Mouse (Mus musculus) kidney, adult 18-20 months (tissue): ENCODE results near the gene Hectd2.
A peak's percentile ranks its signal among the peaks of the same experiment; 100 is the strongest.

Experiments
- DNase-seq: peaks from one replicate; pipeline ENCODE4 v3.0.0; 2021

Gene Hectd2

GRCm38 (mm10) chr19:36554046-36554784 lies at the start of gene Hectd2:
Gene Hectd2 (plus strand): TSS chr19:36554639.
- DNase-seq = peak; percentile 75

DNA sequence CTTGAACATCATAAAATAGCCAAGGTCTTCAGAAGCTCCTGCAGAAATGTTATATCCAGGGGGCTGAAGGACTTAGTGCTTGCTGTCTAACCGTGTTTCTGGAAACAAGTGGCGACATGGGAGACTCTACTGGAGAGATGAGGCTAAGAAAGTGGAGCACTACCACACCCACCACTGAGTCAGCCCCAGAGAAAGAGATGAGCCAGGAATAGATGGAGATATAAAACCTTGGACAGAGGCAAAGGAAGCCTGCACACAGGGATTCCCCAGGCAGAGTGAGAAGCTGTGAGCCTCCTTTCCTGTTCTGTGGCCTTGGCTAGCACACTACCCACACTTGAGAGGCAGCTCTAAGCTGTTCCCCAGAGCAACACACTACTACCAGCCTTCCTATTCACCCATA lies 49.7 kb upstream of the Hectd2 start:
- DNase-seq = no peak

GRCm38 (mm10) chr19:36511305-36511704 lies 43.1 kb upstream of the Hectd2 start:
- no peak for DNase-seq

- DNase-seq = no peak
Observed at GRCm38 (mm10) chr19:36518461-36518860, 36.0 kb upstream of the Hectd2 start.

- no peak for DNase-seq
Observed at GRCm38 (mm10) chr19:36521568-36521967, 32.9 kb upstream of the Hectd2 start.

DNA sequence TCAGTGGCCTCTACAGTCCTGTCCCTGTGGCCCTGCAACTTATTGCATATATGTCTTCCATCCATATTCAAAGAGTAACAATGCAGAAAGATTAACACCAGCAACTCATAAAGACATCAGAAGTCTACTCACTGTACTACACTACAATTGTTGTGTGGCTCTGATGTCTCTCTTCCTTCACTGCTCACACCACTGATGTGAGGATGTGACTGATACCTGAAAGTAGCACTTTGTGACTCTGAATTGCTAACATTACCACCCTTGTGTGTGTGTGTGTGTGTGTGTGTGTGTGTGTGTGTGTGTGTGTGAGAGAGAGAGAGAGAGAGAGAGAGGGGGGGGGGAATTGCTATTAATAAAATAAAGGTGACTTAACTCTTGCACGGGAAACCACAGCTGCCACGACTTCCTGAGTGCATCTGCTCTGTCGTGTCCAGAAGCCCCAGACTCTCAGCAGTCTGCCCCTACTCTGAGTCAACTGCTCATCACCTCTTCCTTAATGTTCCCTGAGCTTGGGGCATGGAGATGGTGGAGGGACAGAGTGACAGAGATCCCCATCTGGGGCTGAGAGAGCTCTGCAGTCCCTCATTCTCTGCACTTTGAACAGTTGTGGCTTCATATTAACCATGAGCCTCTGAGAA lies 31.8 kb upstream of the Hectd2 start:
- DNase-seq = no peak

- no peak for DNase-seq
Observed at GRCm38 (mm10) chr19:36525071-36525470, 29.4 kb upstream of the Hectd2 start.

DNA sequence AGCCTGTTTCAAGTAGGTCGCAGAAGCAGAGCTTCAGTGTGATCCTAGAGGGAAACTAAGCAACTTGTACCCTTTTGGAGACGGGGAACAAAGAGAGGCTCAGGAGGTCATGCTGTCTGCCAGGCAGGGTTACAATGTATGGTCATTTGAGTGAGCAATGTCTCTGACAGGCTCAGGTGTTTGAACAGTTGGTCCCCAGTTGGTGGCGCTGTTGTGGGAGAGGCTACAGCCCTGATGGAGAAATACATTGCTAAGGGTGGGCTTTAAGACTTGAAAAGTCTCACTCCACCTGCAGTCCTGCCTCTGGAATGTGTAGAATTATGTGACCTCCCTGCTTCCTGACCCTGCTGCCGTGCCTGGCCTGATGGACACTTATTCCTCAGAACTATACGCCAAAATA lies 21.4 kb upstream of the Hectd2 start:
- no peak for DNase-seq

DNA sequence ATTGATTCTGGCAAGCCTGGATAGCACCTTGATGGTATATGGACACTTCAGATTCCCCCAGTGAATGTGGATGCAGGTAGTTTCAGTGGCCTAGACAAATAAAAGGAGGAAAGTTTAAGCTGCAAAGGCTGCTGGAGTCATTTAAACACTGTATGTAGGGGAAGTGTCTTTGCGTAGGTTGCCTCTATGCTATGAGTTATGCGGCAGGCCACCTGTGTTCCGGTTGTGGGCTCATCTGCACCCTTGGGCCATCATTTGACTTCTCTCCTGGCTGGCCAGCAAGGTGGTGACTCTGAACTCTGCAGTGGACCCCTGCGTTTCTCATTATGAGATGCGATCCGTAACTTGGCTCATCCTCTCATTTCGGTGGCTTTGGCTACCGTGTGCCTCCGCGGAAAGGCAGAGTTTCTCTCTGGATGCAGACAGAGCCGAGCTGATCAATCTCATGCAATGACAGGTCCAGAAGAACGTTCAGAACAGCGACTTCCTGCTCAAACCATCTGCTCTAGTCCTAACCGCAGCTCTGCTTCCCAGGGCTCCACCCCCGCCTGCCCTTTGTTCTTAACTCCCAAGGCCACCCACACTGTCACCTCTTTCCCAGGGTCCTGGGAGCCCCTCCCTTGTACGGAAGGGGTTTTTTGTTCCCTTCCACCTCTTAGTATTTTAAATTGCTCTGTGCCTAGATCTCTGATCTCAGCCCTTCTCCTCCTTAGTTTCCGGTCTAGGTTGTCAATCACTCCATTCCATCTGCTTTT lies 20.3 kb upstream of the Hectd2 start:
- DNase-seq = peak; percentile 42

DNA sequence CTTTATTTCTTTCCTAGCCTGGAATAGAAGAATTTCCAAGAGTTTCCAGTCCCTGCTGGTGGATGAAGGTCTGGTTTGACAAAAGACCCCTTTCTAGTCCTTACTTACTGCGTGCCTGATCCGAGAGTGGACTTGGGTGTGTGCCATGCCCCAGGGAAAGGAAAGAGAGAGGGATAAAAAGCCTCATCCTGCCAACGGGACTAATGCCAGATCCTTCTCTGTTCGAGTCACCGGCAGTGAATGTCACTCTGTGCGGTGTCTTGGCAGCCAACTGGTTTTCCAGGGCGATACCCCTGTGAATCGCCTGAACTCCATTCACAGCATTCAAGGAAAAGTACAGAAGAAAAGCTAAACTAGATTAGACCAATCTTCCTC lies 19.7 kb upstream of the Hectd2 start:
- DNase-seq = peak; percentile 42

- no peak for DNase-seq
Observed at GRCm38 (mm10) chr19:36535186-36535585, 19.3 kb upstream of the Hectd2 start.

DNA sequence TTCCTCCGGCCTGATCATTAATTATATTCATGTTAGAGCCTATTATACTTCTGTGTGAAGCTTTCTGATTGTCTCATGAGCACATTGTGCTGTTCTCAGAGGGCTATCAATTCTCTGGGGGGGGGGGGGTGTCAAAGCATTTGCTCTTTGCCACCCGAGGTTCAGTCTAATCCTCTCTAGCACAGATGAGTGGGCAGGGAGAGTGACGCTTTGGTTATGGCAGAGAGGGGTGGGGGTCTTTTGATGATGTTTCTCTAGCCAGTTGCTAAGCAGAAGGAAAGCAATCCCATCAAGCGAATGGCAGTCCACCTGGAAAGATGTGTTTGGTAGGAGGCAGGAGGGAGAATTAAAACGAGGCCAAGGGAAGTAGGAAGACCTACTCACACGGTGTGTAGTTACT lies 18.6 kb upstream of the Hectd2 start:
- DNase-seq = no peak

- DNase-seq = no peak
Observed at GRCm38 (mm10) chr19:36536929-36537328, 17.5 kb upstream of the Hectd2 start.

- peak; percentile 22 for DNase-seq
Observed at GRCm38 (mm10) chr19:36538528-36538927, 15.9 kb upstream of the Hectd2 start.

- no peak for DNase-seq
Observed at GRCm38 (mm10) chr19:36539311-36539710, 15.1 kb upstream of the Hectd2 start.

DNA sequence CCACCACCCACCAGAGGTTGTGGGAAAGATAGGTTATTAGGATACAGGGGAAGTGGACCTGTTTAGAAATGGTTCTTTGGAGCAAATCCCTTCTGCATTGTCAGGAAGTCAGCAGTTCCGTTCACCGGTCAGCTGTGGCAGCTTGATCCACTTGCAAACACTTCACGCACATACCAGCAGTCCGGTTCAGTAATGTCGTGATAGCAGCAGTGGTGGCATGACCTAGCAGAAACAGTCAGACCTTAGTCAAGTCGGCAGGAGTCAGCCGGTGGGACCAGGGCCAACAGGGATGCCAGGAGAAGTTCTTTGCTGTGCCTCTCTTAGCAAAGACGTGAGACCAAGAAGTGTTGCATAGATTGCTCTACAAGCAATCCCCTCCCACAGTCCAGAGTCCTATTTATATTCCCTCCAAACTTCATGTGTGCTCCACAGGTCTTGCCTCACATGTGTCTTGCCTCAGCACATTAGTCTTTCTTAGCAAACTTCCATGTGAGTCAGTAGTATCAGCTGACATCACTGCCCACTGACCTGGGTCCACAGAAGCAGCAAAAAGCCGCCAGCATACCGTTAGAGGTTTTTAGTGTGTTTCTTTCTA lies 14.3 kb upstream of the Hectd2 start:
- DNase-seq = no peak

- no peak for DNase-seq
Observed at GRCm38 (mm10) chr19:36540776-36541175, 13.7 kb upstream of the Hectd2 start.

- DNase-seq = no peak
Observed at GRCm38 (mm10) chr19:36553561-36554045, 836 bp upstream of the Hectd2 start.

GRCm38 (mm10) chr19:36554785-36555595 lies 551 bp downstream of the Hectd2 start:
- DNase-seq = peak; percentile 55

GRCm38 (mm10) chr19:36559331-36559730 lies 4.9 kb downstream of the Hectd2 start:
- no peak for DNase-seq

GRCm38 (mm10) chr19:36560160-36560559 lies 5.7 kb downstream of the Hectd2 start:
- DNase-seq = no peak

DNA sequence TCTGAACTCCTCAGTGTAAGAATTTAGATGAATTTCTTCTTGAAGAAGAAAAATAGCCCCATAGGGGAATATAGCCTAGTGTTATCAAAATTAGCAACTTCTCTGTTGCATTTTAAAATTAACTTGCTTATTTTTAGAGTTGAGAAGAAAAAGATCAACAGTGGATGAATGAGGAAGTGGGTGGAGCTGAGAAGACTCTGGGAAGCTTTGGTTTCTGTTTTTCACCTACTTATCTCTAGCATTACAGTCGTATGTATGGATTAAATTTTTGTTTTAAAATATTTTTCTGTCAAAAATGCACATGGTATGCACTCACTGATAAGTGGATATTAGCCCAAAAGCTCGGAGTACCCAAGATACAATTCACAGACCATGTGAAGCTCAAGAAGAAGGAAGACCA lies 6.7 kb downstream of the Hectd2 start:
- no peak for DNase-seq

GRCm38 (mm10) chr19:36564396-36564795 lies 10.0 kb downstream of the Hectd2 start:
- DNase-seq = no peak
